ENCODE assay signal across 12 mouse cellular contexts in the genomic region with DNA sequence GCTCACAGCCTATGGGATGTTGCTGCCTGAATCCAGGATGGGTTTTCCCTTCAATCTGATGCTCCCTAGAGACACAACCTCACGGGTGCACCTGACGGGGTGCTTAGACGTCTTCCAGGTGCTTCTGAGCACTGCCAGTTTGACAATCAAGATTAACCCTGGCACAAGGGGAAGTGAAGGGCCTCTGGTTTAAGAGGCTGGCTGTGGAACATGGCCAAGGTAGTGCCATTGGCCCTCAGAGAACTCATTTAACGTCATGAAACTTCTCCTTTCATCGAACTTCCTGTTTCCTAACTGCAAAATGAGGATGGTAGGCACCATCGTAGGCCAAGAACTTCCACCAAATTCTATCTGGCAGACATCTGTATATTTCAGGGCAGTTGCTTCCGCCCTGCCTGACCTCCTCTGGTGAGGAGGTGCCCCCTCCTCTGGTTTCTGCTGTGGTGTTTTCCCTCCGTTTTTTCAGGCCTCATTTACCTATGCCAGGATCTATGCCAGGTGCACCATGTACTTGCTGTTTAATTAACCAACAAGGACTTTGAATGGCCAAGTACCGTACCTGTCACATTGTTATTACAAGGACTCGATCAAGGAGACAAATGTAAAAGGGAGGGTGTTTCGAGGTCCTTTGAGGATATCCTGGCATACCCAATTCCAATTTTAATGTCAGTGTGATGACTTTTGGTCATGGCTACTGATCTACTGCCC. TPM values are rescaled to one million over a fixed set of nuclear protein-coding genes. Genes with fewer than 3 reads are reported as not detected.
A peak's percentile ranks its signal among the peaks of the same experiment; 100 is the strongest.
DNase-seq lines count a peak whose midpoint lies in the region; ATAC-seq and TF ChIP-seq lines count a peak whose summit lies in the region.
"Had no signal": no experiment of that assay in that cellular context is flagged by ENCODE, and none has a peak within 500 bp of the region (broad histone marks: within the 10 kb centered on the region; RNA-seq: fewer than 3 reads in every experiment).

No protein-coding gene starts in this region.

- TF ChIP-seq CTCF in spleen, adult 2 months (IDR thresholded peaks at IDR 0.05; ENCODE audit: extremely low read depth, insufficient read depth, insufficient read length, insufficient replicate concordance), result no peak
- TF ChIP-seq CTCF in lung, embryonic 14.5 days (IDR thresholded peaks at IDR 0.05; ENCODE audit: low read depth), result no peak

- no peak for TF ChIP-seq POLR2A in spleen, adult 2 months (IDR thresholded peaks at IDR 0.05; ENCODE audit: low read depth, low read length)

- no peaks in the 10 kb centered on the region for H3K36me3 ChIP-seq in spleen, adult 2 months (ENCODE audit: control insufficient read depth, insufficient read depth, low read length)
- no peaks in the 10 kb centered on the region; the same call in 1 of the 2 replicates for H3K36me3 ChIP-seq in lung, embryonic 14.5 days (ENCODE audit: insufficient read depth)

- H3K9ac ChIP-seq in lung, embryonic 14.5 days, result no peak overlapping the region

- no peak overlapping the region for H3K4me3 ChIP-seq in spleen, adult 2 months (ENCODE audit: extremely low read depth, insufficient read depth, insufficient read length)
- H3K4me3 ChIP-seq in lung, embryonic 14.5 days (ENCODE audit: low read depth, low read length), result no peak overlapping the region
- H3K4me3 ChIP-seq: embryonic facial prominence, embryonic 10.5 days; forebrain, embryonic 10.5 days; megakaryocyte, embryonic 14.5 days had no signal

- no peaks in the 10 kb centered on the region for H3K9me3 ChIP-seq in lung, embryonic 14.5 days (ENCODE audit: low read depth, low read length)
- H3K9me3 ChIP-seq: embryonic facial prominence, embryonic 10.5 days; forebrain, embryonic 10.5 days; megakaryocyte, embryonic 14.5 days had no signal

- H3K4me2 ChIP-seq in lung, embryonic 14.5 days, result no peak overlapping the region

- peaks cover 5% of the 10 kb centered on the region; the same call in 1 of the 2 replicates for H3K4me1 ChIP-seq in spleen, adult 2 months (ENCODE audit: control insufficient read depth, insufficient read depth, insufficient read length)
- H3K4me1 ChIP-seq in lung, embryonic 14.5 days (ENCODE audit: insufficient read depth), result 0 out of 2 replicates have a peak, but pooled peaks cover 4% of the 10 kb centered on the region

- peak; percentile 13 for DNase-seq in gastrocnemius, adult 18-20 months (ENCODE audit: low spot score)
- DNase-seq in gastrocnemius, postnatal 25 days, result no peak
- peak in 1 of 2 experiments; percentile 28 for DNase-seq in spleen, adult 2 months (ENCODE audit: low read depth in 1 of 2, low spot score in 2 of 2)
- no peak for DNase-seq in spleen, postnatal 14 days (ENCODE audit: low spot score in 2 of 2)
- DNase-seq in lung, embryonic 14.5 days, result peak; percentile 23
- no peak for DNase-seq in layer of hippocampus, postnatal 25 days (ENCODE audit: extremely low spot score in 1 of 2, low spot score in 1 of 2)
- DNase-seq in layer of hippocampus, postnatal 14 days (ENCODE audit: low spot score in 2 of 2), result no peak
- DNase-seq: adrenal gland, adult 2 months had no signal

- no peak for ATAC-seq in lung, embryonic 14.5 days (ENCODE audit: insufficient read depth)
- ATAC-seq in neutrophil, adult 5-6 weeks (ENCODE audit: extremely low read depth, insufficient number of reproducible peaks, low FRiP score, poor library complexity, severe bottlenecking), result peak; percentile 93

- H3K27me3 ChIP-seq in spleen, adult 2 months (ENCODE audit: control insufficient read depth, insufficient read depth, low read length), result no peaks in the 10 kb centered on the region
- H3K27me3 ChIP-seq in lung, embryonic 14.5 days (ENCODE audit: insufficient read depth, low read length), result no peaks in the 10 kb centered on the region
- H3K27me3 ChIP-seq: megakaryocyte, embryonic 14.5 days had no signal

- H3K27ac ChIP-seq in spleen, adult 2 months (ENCODE audit: insufficient read depth, low read length), result 0 out of 2 replicates have a peak overlapping the region, but pooled peaks have one; percentile 27
- no peak overlapping the region for H3K27ac ChIP-seq in lung, embryonic 14.5 days (ENCODE audit: low read depth)
- H3K27ac ChIP-seq: embryonic facial prominence, embryonic 10.5 days; forebrain, embryonic 10.5 days had no signal

- 36% methylated on average over 11 of the region's 11 CpGs for WGBS in spleen, adult 2 months
- WGBS in lung, embryonic 14.5 days, result 75% methylated on average over 11 of the region's 11 CpGs

RNA-seq across cellular contexts. Expression of a gene that starts 29.7 kb away (rescaled TPM):
- total RNA-seq in gastrocnemius, adult 18-20 months (2021), result 1 to 10 TPM; 5.7 to 9.4 TPM
- 1 to 10 TPM; 7.5 to 9.4 TPM for total RNA-seq in gastrocnemius, postnatal 25 days (2021)
- polyA plus RNA-seq in spleen, adult 2 months (2012; rRNA removed), result 21.6 and 35.2 TPM in 2 replicates
- polyA plus RNA-seq in lung, embryonic 14.5 days (2014; fragmentation: Nextera tagmentation; extraction: Ambion mirVana), result 20.4 and 21.4 TPM in 2 replicates
- total RNA-seq in neutrophil, adult 5-6 weeks (2017), result 19.6 and 22.7 TPM in 2 replicates
- 10 to 100 TPM in 1 of 2 experiments, 1 to 10 TPM in 1; 9.2 to 10.3 TPM for total RNA-seq in layer of hippocampus, postnatal 25 days (2021)
- 10 to 100 TPM; 11.4 to 11.8 TPM for total RNA-seq in layer of hippocampus, postnatal 14 days (2021)

Comparison
In these comparisons a context has a peak if more than half of its experiments do, and no peak if none do; other contexts are left out.
1. DNase-seq: peak in gastrocnemius, adult 18-20 months (single experiment) and lung, embryonic 14.5 days (single experiment); none in gastrocnemius, postnatal 25 days (single experiment), spleen, postnatal 14 days (0 of 2), layer of hippocampus, postnatal 25 days (0 of 2) and layer of hippocampus, postnatal 14 days (0 of 2).